ENCODE assay signal across 19 mouse cellular contexts in genomic region chr7:19755008-19755407, GRCm38 (mm10). TPM values are rescaled to one million over a fixed set of nuclear protein-coding genes. Genes with fewer than 3 reads are reported as not detected.
A peak's percentile ranks its signal among the peaks of the same experiment; 100 is the strongest.
DNase-seq lines count a peak whose midpoint lies in the region; ATAC-seq and TF ChIP-seq lines count a peak whose summit lies in the region.
"Had no signal": no experiment of that assay in that cellular context is flagged by ENCODE, and none has a peak within 500 bp of the region (broad histone marks: within the 10 kb centered on the region; RNA-seq: fewer than 3 reads in every experiment).

No protein-coding gene starts in this region.

- no peaks in the 10 kb centered on the region for H3K9me3 ChIP-seq in heart, embryonic 12.5 days (replicated peaks)
- H3K9me3 ChIP-seq in stomach, embryonic 14.5 days (ENCODE audit: control insufficient read depth, low read depth, low read length) = no peaks in the 10 kb centered on the region
- H3K9me3 ChIP-seq: hindbrain, embryonic 10.5 days; limb, embryonic 13.5 days had no signal

- H3K4me2 ChIP-seq in heart, embryonic 12.5 days = peak overlapping the region; percentile 46; the same call in 1 of the 2 replicates
- no peak overlapping the region for H3K4me2 ChIP-seq in stomach, embryonic 14.5 days (replicated peaks; ENCODE audit: low read depth, low read length)
- H3K4me2 ChIP-seq: limb, embryonic 13.5 days had no signal

- peaks cover 24% of the 10 kb centered on the region for H3K36me3 ChIP-seq in heart, embryonic 12.5 days
- H3K36me3 ChIP-seq in stomach, embryonic 14.5 days (ENCODE audit: control insufficient read depth, insufficient read depth, low read length) = peaks cover 4% of the 10 kb centered on the region; the same call in 1 of the 2 replicates
- H3K36me3 ChIP-seq: hindbrain, embryonic 10.5 days had no signal

- TF ChIP-seq POLR2A in lung, adult 2 months (IDR thresholded peaks at IDR 0.05; ENCODE audit: borderline replicate concordance, extremely low read depth, low read depth, low read length) = no peak

- peaks cover 61% of the 10 kb centered on the region for H3K4me1 ChIP-seq in heart, embryonic 12.5 days (replicated peaks)
- H3K4me1 ChIP-seq in lung, adult 2 months (ENCODE audit: control insufficient read depth, insufficient read depth, low read length) = peaks cover 28% of the 10 kb centered on the region
- peaks cover 37% of the 10 kb centered on the region for H3K4me1 ChIP-seq in brown adipose tissue, adult 24 weeks (ENCODE audit: control insufficient read depth, insufficient read depth, insufficient read length, low read length)
- H3K4me1 ChIP-seq in stomach, embryonic 14.5 days (ENCODE audit: control insufficient read depth, insufficient read depth, low read length) = peaks cover 15% of the 10 kb centered on the region; the same call in 1 of the 2 replicates

- TF ChIP-seq CTCF in lung, adult 2 months (IDR thresholded peaks at IDR 0.05; ENCODE audit: insufficient read depth, low read length) = peak; percentile 30

- 0 out of 2 replicates have a peak overlapping the region, but pooled peaks have one; percentile 48 for H3K9ac ChIP-seq in heart, embryonic 12.5 days
- H3K9ac ChIP-seq in stomach, embryonic 14.5 days (replicated peaks; ENCODE audit: low read depth, low read length) = no peak overlapping the region

- WGBS in heart, embryonic 12.5 days = 80% methylated on average over 2 of the region's 2 CpGs
- WGBS in lung, adult 2 months = 65% methylated on average over 2 of the region's 2 CpGs
- WGBS in stomach, embryonic 14.5 days = 91% methylated on average over 2 of the region's 2 CpGs

- no peak overlapping the region for H3K4me3 ChIP-seq in heart, embryonic 12.5 days
- H3K4me3 ChIP-seq in lung, adult 2 months (replicated peaks; ENCODE audit: extremely low read depth, low read depth, low read length) = no peak overlapping the region
- H3K4me3 ChIP-seq in brown adipose tissue, adult 24 weeks (ENCODE audit: insufficient read depth, low read depth, low read length) = no peak overlapping the region
- no peak overlapping the region for H3K4me3 ChIP-seq in stomach, embryonic 14.5 days (ENCODE audit: low read depth, low read length)
- H3K4me3 ChIP-seq: forebrain, embryonic 10.5 days; hindbrain, embryonic 10.5 days; limb, embryonic 13.5 days; megakaryocyte, embryonic 14.5 days had no signal

- DNase-seq in heart, adult 18-20 months = no peak
- DNase-seq in lung, adult 2 months = no peak
- no peak for DNase-seq in lung, postnatal 25 days (ENCODE audit: low spot score)
- DNase-seq in right cerebral cortex, postnatal 4 days = no peak
- no peak for DNase-seq in urinary bladder, postnatal 36 days (ENCODE audit: low spot score in 2 of 2)
- DNase-seq: adrenal gland, adult 2 months; cerebellum, postnatal 10 days; layer of hippocampus, postnatal 36 days; right cerebral cortex, postnatal 14 days; thymus, postnatal 4 days had no signal

- H3K27ac ChIP-seq in heart, embryonic 12.5 days (ENCODE audit: poor library complexity, severe bottlenecking) = peak overlapping the region; percentile 99
- peak overlapping the region; percentile 83 for H3K27ac ChIP-seq in brown adipose tissue, adult 24 weeks (replicated peaks; ENCODE audit: low read depth, low read length)
- H3K27ac ChIP-seq in stomach, embryonic 14.5 days (ENCODE audit: low read length) = peak overlapping the region; percentile 81
- H3K27ac ChIP-seq: forebrain, embryonic 10.5 days; hindbrain, embryonic 10.5 days; limb, embryonic 13.5 days had no signal

- ATAC-seq in heart, embryonic 12.5 days (ENCODE audit: insufficient number of reproducible peaks, low FRiP score) = no peak
- no peak for ATAC-seq in stomach, embryonic 14.5 days (ENCODE audit: insufficient number of reproducible peaks, insufficient read depth, low FRiP score, low read depth)
- ATAC-seq: Patski had no signal

- H3K27me3 ChIP-seq in heart, embryonic 12.5 days (replicated peaks) = no peaks in the 10 kb centered on the region
- H3K27me3 ChIP-seq in stomach, embryonic 14.5 days (ENCODE audit: control insufficient read depth, insufficient read depth, low read length) = no peaks in the 10 kb centered on the region
- H3K27me3 ChIP-seq: limb, embryonic 13.5 days; Patski had no signal

RNA-seq across cellular contexts. Expression of gene Nectin2, which starts 4.7 kb away (rescaled TPM):
- 99.1 and 101 TPM in 2 replicates for polyA plus RNA-seq in heart, embryonic 12.5 days (2016; fragmentation: Nextera tagmentation; extraction: Ambion mirVana)
- total RNA-seq in heart, adult 18-20 months (2021) = 10 to 100 TPM; 28.5 to 30.0 TPM
- polyA plus RNA-seq in lung, adult 2 months (2012; rRNA removed) = 70.9 and 74.7 TPM in 2 replicates
- polyA plus RNA-seq in brown adipose tissue, adult 24 weeks (2012; ENCODE audit: insufficient read depth, insufficient read length, missing spikeins) = 36.0 and 38.3 TPM in 2 replicates
- 106 and 113 TPM in 2 replicates for polyA plus RNA-seq in stomach, embryonic 14.5 days (2014; fragmentation: Nextera tagmentation; extraction: Ambion mirVana)
- total RNA-seq: monocyte, adult 5-6 weeks had no signal

RNA-seq across cellular contexts. Expression of gene Bcam, which starts 15.8 kb away (rescaled TPM):
- 232 and 245 TPM in 2 replicates for polyA plus RNA-seq in heart, embryonic 12.5 days (2016; fragmentation: Nextera tagmentation; extraction: Ambion mirVana)
- 100 to 1,000 TPM; 192 to 199 TPM for total RNA-seq in heart, adult 18-20 months (2021)
- 769 and 829 TPM in 2 replicates for polyA plus RNA-seq in lung, adult 2 months (2012; rRNA removed)
- polyA plus RNA-seq in brown adipose tissue, adult 24 weeks (2012; ENCODE audit: insufficient read depth, insufficient read length, missing spikeins) = 7.6 and 20.8 TPM in 2 replicates
- polyA plus RNA-seq in stomach, embryonic 14.5 days (2014; fragmentation: Nextera tagmentation; extraction: Ambion mirVana) = 156 and 164 TPM in 2 replicates
- total RNA-seq: monocyte, adult 5-6 weeks had no signal

RNA-seq across cellular contexts. Expression of gene Tomm40, which starts 39.8 kb away (rescaled TPM):
- 160 and 166 TPM in 2 replicates for polyA plus RNA-seq in heart, embryonic 12.5 days (2016; fragmentation: Nextera tagmentation; extraction: Ambion mirVana)
- 100 to 1,000 TPM in 1 of 2 experiments, 10 to 100 TPM in 1; 98.9 to 110 TPM for total RNA-seq in heart, adult 18-20 months (2021)
- 46.0 and 51.3 TPM in 2 replicates for polyA plus RNA-seq in lung, adult 2 months (2012; rRNA removed)
- polyA plus RNA-seq in brown adipose tissue, adult 24 weeks (2012; ENCODE audit: insufficient read depth, insufficient read length, missing spikeins) = 64.2 and 86.3 TPM in 2 replicates
- polyA plus RNA-seq in stomach, embryonic 14.5 days (2014; fragmentation: Nextera tagmentation; extraction: Ambion mirVana) = 91.2 and 108 TPM in 2 replicates

RNA-seq across cellular contexts. Expression of gene Cblc, which starts 41.6 kb away (rescaled TPM):
- 0.27 TPM in 1 of 2 replicates, not detected in the other for polyA plus RNA-seq in heart, embryonic 12.5 days (2016; fragmentation: Nextera tagmentation; extraction: Ambion mirVana)
- under 1 TPM; 0.35 to 0.75 TPM for total RNA-seq in heart, adult 18-20 months (2021)
- 16.1 and 21.9 TPM in 2 replicates for polyA plus RNA-seq in lung, adult 2 months (2012; rRNA removed)
- polyA plus RNA-seq in brown adipose tissue, adult 24 weeks (2012; ENCODE audit: insufficient read depth, insufficient read length, missing spikeins) = 1.6 TPM in 1 of 2 replicates, not detected in the other
- polyA plus RNA-seq in stomach, embryonic 14.5 days (2014; fragmentation: Nextera tagmentation; extraction: Ambion mirVana) = 15.1 and 17.7 TPM in 2 replicates
- total RNA-seq: adrenal gland, adult 2 months; layer of hippocampus, postnatal 36 days; monocyte, adult 5-6 weeks had no signal
- polyA plus RNA-seq: adrenal gland, adult 2 months had no signal

RNA-seq across cellular contexts. Expression of gene Apoe, which starts 56.0 kb away (rescaled TPM):
- polyA plus RNA-seq in heart, embryonic 12.5 days (2016; fragmentation: Nextera tagmentation; extraction: Ambion mirVana) = 399 and 400 TPM in 2 replicates
- 100 to 1,000 TPM; 270 to 319 TPM for total RNA-seq in heart, adult 18-20 months (2021)
- 815 and 1,134 TPM in 2 replicates for polyA plus RNA-seq in lung, adult 2 months (2012; rRNA removed)
- polyA plus RNA-seq in brown adipose tissue, adult 24 weeks (2012; ENCODE audit: insufficient read depth, insufficient read length, missing spikeins) = 777 and 1,675 TPM in 2 replicates
- 291 and 299 TPM in 2 replicates for polyA plus RNA-seq in stomach, embryonic 14.5 days (2014; fragmentation: Nextera tagmentation; extraction: Ambion mirVana)
